Mouse (Mus musculus): ENCODE measurements at regions not wholly inside any gene's neighbourhood (a gene's known extent, or its start where the extent isn't known, plus 50 kb on each side); places are given as distances from the start of the nearest gene placed in this dataset.

- in situ Hi-C loops (cut with MboI; ENCODE audit: low sequenced_read_pairs in 2 of 2, unreplicated experiment in 2 of 2) = no loop called here
- no peak for TF ChIP-seq ZNF384 (IDR thresholded peaks at IDR 0.05; ENCODE audit: low read depth, low read length)
- no peak for TF ChIP-seq ZC3H11A (IDR thresholded peaks at IDR 0.05; ENCODE audit: borderline replicate concordance, low read depth, low read length)
- TF ChIP-seq CHD2 (IDR thresholded peaks at IDR 0.05; ENCODE audit: low read depth, low read length) = no peak
- TF ChIP-seq HCFC1 (IDR thresholded peaks at IDR 0.05; ENCODE audit: borderline replicate concordance, insufficient read depth, low read length) = no peak
- TF ChIP-seq MAFK (IDR thresholded peaks at IDR 0.05; ENCODE audit: insufficient read depth, low read depth, low read length) = no peak
- Histone ChIP-seq H3K9ac (ENCODE audit: insufficient read depth, low read depth, low read length, poor library complexity, severe bottlenecking) (no peak overlapping the region), H3K9me3 (ENCODE audit: control insufficient read depth, insufficient read depth, low read depth, low read length) (no peaks in the 10 kb centered on the region), H3K36me3 (ENCODE audit: control insufficient read depth, insufficient read depth, low read length, poor library complexity, severe bottlenecking) (no peaks in the 10 kb centered on the region), H3K4me3 (ENCODE audit: insufficient read depth in 1 of 2, low read depth in 1 of 2, low read length in 2 of 2, poor library complexity in 1 of 2, severe bottlenecking in 1 of 2) (no peak overlapping the region), H3K4me1 (ENCODE audit: control insufficient read depth in 2 of 2, insufficient read depth in 2 of 2, low read length in 2 of 2, poor library complexity in 1 of 2) (no peaks in the 10 kb centered on the region), H3K27ac (ENCODE audit: insufficient read depth, low read depth, low read length, poor library complexity, severe bottlenecking) (no peak overlapping the region)
- no peak for DNase-seq (ENCODE audit: low read depth, low spot score)
Measured at GRCm38 (mm10) chr12:9881953-9882623, 312.2 kb downstream of the Osr1 start.

GRCm38 (mm10) chr12:9883037-9883730 is 313.3 kb downstream of the Osr1 start:
- in situ Hi-C loops (cut with MboI; ENCODE audit: low sequenced_read_pairs in 2 of 2, unreplicated experiment in 2 of 2) = no loop called here
- H3K9ac ChIP-seq (ENCODE audit: insufficient read depth, low read depth, low read length, poor library complexity, severe bottlenecking) = no peak overlapping the region
- H3K27ac ChIP-seq (ENCODE audit: insufficient read depth, low read depth, low read length, poor library complexity, severe bottlenecking) = no peak overlapping the region
- no peaks in the 10 kb centered on the region for H3K36me3 ChIP-seq (ENCODE audit: control insufficient read depth, insufficient read depth, low read length, poor library complexity, severe bottlenecking)
- DNase-seq (ENCODE audit: low read depth, low spot score) = no peak
- H3K4me3 ChIP-seq (ENCODE audit: insufficient read depth in 1 of 2, low read depth in 1 of 2, low read length in 2 of 2, poor library complexity in 1 of 2, severe bottlenecking in 1 of 2) = no peak overlapping the region
- no peaks in the 10 kb centered on the region for H3K4me1 ChIP-seq (ENCODE audit: control insufficient read depth in 2 of 2, insufficient read depth in 2 of 2, low read length in 2 of 2, poor library complexity in 1 of 2)
- TF ChIP-seq HCFC1 (IDR thresholded peaks at IDR 0.05; ENCODE audit: borderline replicate concordance, insufficient read depth, low read length) = no peak
- no peak for TF ChIP-seq ZNF384 (IDR thresholded peaks at IDR 0.05; ENCODE audit: low read depth, low read length)
- no peak for TF ChIP-seq CHD2 (IDR thresholded peaks at IDR 0.05; ENCODE audit: low read depth, low read length)
- no peak for TF ChIP-seq ZC3H11A (IDR thresholded peaks at IDR 0.05; ENCODE audit: borderline replicate concordance, low read depth, low read length)
- no peak for TF ChIP-seq MAFK (IDR thresholded peaks at IDR 0.05; ENCODE audit: insufficient read depth, low read depth, low read length)
- no peaks in the 10 kb centered on the region for H3K9me3 ChIP-seq (ENCODE audit: control insufficient read depth, insufficient read depth, low read depth, low read length)

- Histone ChIP-seq H3K27ac (ENCODE audit: insufficient read depth, low read depth, low read length, poor library complexity, severe bottlenecking) (no peak overlapping the region), H3K4me1 (ENCODE audit: control insufficient read depth in 2 of 2, insufficient read depth in 2 of 2, low read length in 2 of 2, poor library complexity in 1 of 2) (no peaks in the 10 kb centered on the region), H3K36me3 (ENCODE audit: control insufficient read depth, insufficient read depth, low read length, poor library complexity, severe bottlenecking) (no peaks in the 10 kb centered on the region), H3K9ac (ENCODE audit: insufficient read depth, low read depth, low read length, poor library complexity, severe bottlenecking) (no peak overlapping the region), H3K4me3 (ENCODE audit: insufficient read depth in 1 of 2, low read depth in 1 of 2, low read length in 2 of 2, poor library complexity in 1 of 2, severe bottlenecking in 1 of 2) (no peak overlapping the region), H3K9me3 (ENCODE audit: control insufficient read depth, insufficient read depth, low read depth, low read length) (no peaks in the 10 kb centered on the region)
- in situ Hi-C loops (cut with MboI; ENCODE audit: low sequenced_read_pairs in 2 of 2, unreplicated experiment in 2 of 2) = no loop called here
- TF ChIP-seq MAFK (IDR thresholded peaks at IDR 0.05; ENCODE audit: insufficient read depth, low read depth, low read length) (no peak), ZNF384 (IDR thresholded peaks at IDR 0.05; ENCODE audit: low read depth, low read length) (no peak), ZC3H11A (IDR thresholded peaks at IDR 0.05; ENCODE audit: borderline replicate concordance, low read depth, low read length) (no peak), HCFC1 (IDR thresholded peaks at IDR 0.05; ENCODE audit: borderline replicate concordance, insufficient read depth, low read length) (no peak), CHD2 (IDR thresholded peaks at IDR 0.05; ENCODE audit: low read depth, low read length) (no peak)
- DNase-seq (ENCODE audit: low read depth, low spot score) = no peak
Measured at GRCm38 (mm10) chr12:9894521-9894920, 324.6 kb downstream of the Osr1 start.

GRCm38 (mm10) chr12:9897980-9898379 is 328.1 kb downstream of the Osr1 start:
- Histone ChIP-seq H3K9me3 (ENCODE audit: control insufficient read depth, insufficient read depth, low read depth, low read length) (no peaks in the 10 kb centered on the region), H3K36me3 (ENCODE audit: control insufficient read depth, insufficient read depth, low read length, poor library complexity, severe bottlenecking) (no peaks in the 10 kb centered on the region), H3K4me3 (ENCODE audit: insufficient read depth in 1 of 2, low read depth in 1 of 2, low read length in 2 of 2, poor library complexity in 1 of 2, severe bottlenecking in 1 of 2) (no peak overlapping the region), H3K27ac (ENCODE audit: insufficient read depth, low read depth, low read length, poor library complexity, severe bottlenecking) (no peak overlapping the region), H3K4me1 (ENCODE audit: control insufficient read depth in 2 of 2, insufficient read depth in 2 of 2, low read length in 2 of 2, poor library complexity in 1 of 2) (no peaks in the 10 kb centered on the region), H3K9ac (ENCODE audit: insufficient read depth, low read depth, low read length, poor library complexity, severe bottlenecking) (no peak overlapping the region)
- TF ChIP-seq ZC3H11A (IDR thresholded peaks at IDR 0.05; ENCODE audit: borderline replicate concordance, low read depth, low read length) = no peak
- TF ChIP-seq HCFC1 (IDR thresholded peaks at IDR 0.05; ENCODE audit: borderline replicate concordance, insufficient read depth, low read length) = no peak
- TF ChIP-seq CHD2 (IDR thresholded peaks at IDR 0.05; ENCODE audit: low read depth, low read length) = no peak
- no peak for TF ChIP-seq MAFK (IDR thresholded peaks at IDR 0.05; ENCODE audit: insufficient read depth, low read depth, low read length)
- no peak for TF ChIP-seq ZNF384 (IDR thresholded peaks at IDR 0.05; ENCODE audit: low read depth, low read length)
- DNase-seq (ENCODE audit: low read depth, low spot score) = no peak
- in situ Hi-C loops (cut with MboI; ENCODE audit: low sequenced_read_pairs in 2 of 2, unreplicated experiment in 2 of 2) = no loop called here

Data from ES-E14 (cell line).